7 mouse cellular contexts compared by ENCODE assay signal in the genomic region with DNA sequence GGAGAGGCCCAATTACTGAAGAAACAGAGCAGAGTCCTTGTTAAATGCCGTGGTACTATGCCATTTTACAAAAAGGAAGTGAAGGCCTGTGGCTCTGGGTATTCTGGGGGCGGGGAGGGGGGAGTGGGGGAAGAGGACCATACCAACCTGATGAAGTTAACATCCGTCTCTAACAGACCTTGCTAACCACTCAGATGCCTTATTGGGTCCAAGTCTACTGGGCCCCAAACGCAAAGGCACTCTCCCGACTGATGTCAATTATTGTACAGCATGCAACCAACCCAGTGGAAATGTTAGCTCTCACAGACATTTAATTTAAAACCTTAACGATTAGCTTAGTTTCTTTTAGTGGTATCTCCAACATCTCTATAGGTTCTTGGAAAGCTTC. TPM values are rescaled to one million over a fixed set of nuclear protein-coding genes. Genes with fewer than 3 reads are reported as not detected.
A peak's percentile ranks its signal among the peaks of the same experiment; 100 is the strongest.
DNase-seq lines count a peak whose midpoint lies in the region; ATAC-seq and TF ChIP-seq lines count a peak whose summit lies in the region.

No protein-coding gene starts in this region.

- 0 out of 2 replicates have a peak, but pooled peaks cover 8% of the 10 kb centered on the region for H3K27me3 ChIP-seq in lung, embryonic 15.5 days
- peaks cover 26% of the 10 kb centered on the region for H3K27me3 ChIP-seq in forebrain, embryonic 10.5 days (ENCODE audit: poor library complexity, severe bottlenecking)
- peaks cover 11% of the 10 kb centered on the region for H3K27me3 ChIP-seq in limb, embryonic 12.5 days
- H3K27me3 ChIP-seq in small intestine, adult 2 months (ENCODE audit: control insufficient read depth, insufficient read depth, low read length): no peaks in the 10 kb centered on the region; the same call in 1 of the 2 replicates

- peak; percentile 20 for ATAC-seq in lung, embryonic 15.5 days (ENCODE audit: borderline replicate concordance, extremely low read depth, low FRiP score, low TSS enrichment)
- peak; percentile 45 for ATAC-seq in limb, embryonic 12.5 days (ENCODE audit: insufficient number of reproducible peaks, insufficient read depth, low FRiP score, low TSS enrichment, low read depth)

- H3K9ac ChIP-seq in lung, embryonic 15.5 days: 0 out of 2 replicates have a peak overlapping the region, but pooled peaks have one; percentile 95
- no peak overlapping the region for H3K9ac ChIP-seq in limb, embryonic 12.5 days (replicated peaks)

- peaks cover 12% of the 10 kb centered on the region for H3K4me1 ChIP-seq in lung, embryonic 15.5 days
- H3K4me1 ChIP-seq in forebrain, embryonic 10.5 days: peaks cover 39% of the 10 kb centered on the region
- peaks cover 27% of the 10 kb centered on the region for H3K4me1 ChIP-seq in limb, embryonic 12.5 days (replicated peaks)
- H3K4me1 ChIP-seq in small intestine, adult 2 months (ENCODE audit: control insufficient read depth, insufficient read depth, insufficient read length, low read length): no peaks in the 10 kb centered on the region

- DNase-seq in lung, postnatal 14 days: no peak
- no peak for DNase-seq in forebrain, embryonic 10.5 days (ENCODE audit: extremely low spot score, low spot score)
- DNase-seq in embryo, embryonic 11 days: no peak
- DNase-seq in gastrocnemius, adult 8-10 months (ENCODE audit: low spot score in 2 of 2): no peak

- H3K27ac ChIP-seq in lung, embryonic 15.5 days: no peak overlapping the region
- H3K27ac ChIP-seq in forebrain, embryonic 10.5 days: peak overlapping the region; percentile 98
- no peak overlapping the region for H3K27ac ChIP-seq in limb, embryonic 12.5 days
- no peak overlapping the region for H3K27ac ChIP-seq in small intestine, adult 2 months (ENCODE audit: insufficient read depth, low read depth, low read length)

- no peaks in the 10 kb centered on the region for H3K36me3 ChIP-seq in lung, embryonic 15.5 days
- H3K36me3 ChIP-seq in forebrain, embryonic 10.5 days (replicated peaks): no peaks in the 10 kb centered on the region
- no peaks in the 10 kb centered on the region for H3K36me3 ChIP-seq in limb, embryonic 12.5 days
- no peaks in the 10 kb centered on the region for H3K36me3 ChIP-seq in small intestine, adult 2 months (ENCODE audit: control insufficient read depth, insufficient read depth, low read length)

- peak overlapping the region; percentile 82 for H3K4me2 ChIP-seq in lung, embryonic 15.5 days
- peak overlapping the region; percentile 71 for H3K4me2 ChIP-seq in limb, embryonic 12.5 days

- WGBS in lung, embryonic 15.5 days: 50% methylated on average over 6 of the region's 6 CpGs
- 66% methylated on average over 6 of the region's 6 CpGs for WGBS in forebrain, embryonic 10.5 days
- WGBS in limb, embryonic 12.5 days: 61% methylated on average over 6 of the region's 6 CpGs
- WGBS in small intestine, adult 2 months: 43% methylated on average over 6 of the region's 6 CpGs

- no peak for TF ChIP-seq CTCF in small intestine, adult 2 months (IDR thresholded peaks at IDR 0.05; ENCODE audit: extremely low read depth, insufficient read length, insufficient replicate concordance, low read depth, low read length)

- H3K4me3 ChIP-seq in lung, embryonic 15.5 days: peak overlapping the region; percentile 94
- H3K4me3 ChIP-seq in forebrain, embryonic 10.5 days: peak overlapping the region; percentile 97
- H3K4me3 ChIP-seq in limb, embryonic 12.5 days (replicated peaks): peak overlapping the region; percentile 96; the same call in 1 of the 2 replicates
- H3K4me3 ChIP-seq in small intestine, adult 2 months (ENCODE audit: low read depth, low read length): peak overlapping the region; percentile 78

- TF ChIP-seq POLR2A in small intestine, adult 2 months (IDR thresholded peaks at IDR 0.05; ENCODE audit: low read depth, low read length): no peak

- no peaks in the 10 kb centered on the region for H3K9me3 ChIP-seq in lung, embryonic 15.5 days
- H3K9me3 ChIP-seq in forebrain, embryonic 10.5 days: no peaks in the 10 kb centered on the region
- H3K9me3 ChIP-seq in limb, embryonic 12.5 days: no peaks in the 10 kb centered on the region

RNA-seq across cellular contexts. Expression of gene Rnf130, which starts 0.7 kb away (rescaled TPM):
- polyA plus RNA-seq in lung, embryonic 15.5 days (2015; fragmentation: Nextera tagmentation; extraction: Ambion mirVana): 55.5 and 58.0 TPM in 2 replicates
- 55.9 and 59.8 TPM in 2 replicates for polyA plus RNA-seq in forebrain, embryonic 10.5 days (2016; fragmentation: Nextera tagmentation; extraction: Ambion mirVana)
- polyA plus RNA-seq in limb, embryonic 12.5 days (2016; fragmentation: Nextera tagmentation; extraction: Ambion mirVana): 88.5 and 101 TPM in 2 replicates
- 23.9 and 29.8 TPM in 2 replicates for polyA plus RNA-seq in small intestine, adult 2 months (2012; rRNA removed)
- total RNA-seq in gastrocnemius, adult 8-10 months (2022): 10 to 100 TPM; 49.8 to 57.4 (median 54.4) TPM
